Mouse (Mus musculus) midbrain, embryonic 16.5 days (tissue): ENCODE measurements around the gene Adh6b. TPM values are rescaled to one million over a fixed set of nuclear protein-coding genes. Genes with fewer than 3 reads are reported as not detected.
"Not testable (repeated sequence)": the region's sequence is repeated elsewhere in the genome, so short reads cannot be mapped to it uniquely, and the experiment has no call there.

Source experiments
- ATAC-seq: fragments of 200-750 bp; cut with Nextera tagmentation; 2 replicates; pipeline ENCODE4 v1.8.0; 2017; ENCODE audit warnings: moderate TSS enrichment
- H3K27ac ChIP-seq: fragments of 300-500 bp; sonication (generic); 2 replicates; pipeline ENCODE4 v1.5.1; 2014; ENCODE audit warnings: mild to moderate bottlenecking, low read length, mixed read lengths
- H3K27me3 ChIP-seq: fragments of 300-500 bp; sonication (generic); 2 replicates; pipeline ENCODE4 v1.6.1; 2014; ENCODE audit warnings: low read depth, low read length, mixed read lengths; ENCODE audit not compliant: control insufficient read depth, insufficient read depth
- H3K36me3 ChIP-seq: fragments of 300-500 bp; sonication (generic); 2 replicates; pipeline ENCODE4 v1.6.1; 2014; ENCODE audit warnings: mild to moderate bottlenecking, low read length, moderate library complexity, mixed read lengths; ENCODE audit not compliant: control insufficient read depth, insufficient read depth
- H3K4me1 ChIP-seq: fragments of 300-500 bp; sonication (generic); 2 replicates; pipeline ENCODE4 v1.6.1; 2014; ENCODE audit warnings: mild to moderate bottlenecking, low read length, mixed read lengths; ENCODE audit not compliant: control insufficient read depth, insufficient read depth
- H3K4me2 ChIP-seq: fragments of 300-500 bp; sonication (generic); 2 replicates; pipeline ENCODE4 v1.6.1; 2014; ENCODE audit warnings: mild to moderate bottlenecking, low read length, mixed read lengths
- H3K4me3 ChIP-seq: fragments of 300-500 bp; sonication (generic); 2 replicates; pipeline ENCODE4 v1.5.1; 2014; ENCODE audit warnings: low read depth, mild to moderate bottlenecking, low read length, moderate library complexity, mixed read lengths
- H3K9ac ChIP-seq: fragments of 300-500 bp; sonication (generic); 2 replicates; pipeline ENCODE4 v1.6.1; 2014; ENCODE audit warnings: low read depth, low read length, mixed read lengths
- H3K9me3 ChIP-seq: fragments of 300-500 bp; sonication (generic); replicated peaks from 2 replicates; pipeline ENCODE4 v1.6.1; 2014; ENCODE audit warnings: mild to moderate bottlenecking, low read length, mixed read lengths; ENCODE audit not compliant: control insufficient read depth, poor library complexity, severe bottlenecking
- WGBS: fragments of 180-500 bp; shearing (Covaris S2); extraction: QIAGEN DNeasy Blood & Tissue Kit; methylation state at CpG from one replicate; pipeline ENCODE4 v1.1.7; 2014; 5-methylcytosine and 5-hydroxymethylcytosine counted together
- polyA plus RNA-seq: library from polyadenylated mRNA; unstranded; fragments of >200 nt; fragmentation: Nextera tagmentation; extraction: Ambion mirVana; gene quantifications from 2 replicates; pipeline ENCODE4 v1.2.1, GENCODE M21; 2015

Adh6b gene
- polyA plus RNA-seq, 1 experiment from 2014 or later, result 0.14 TPM

DNA sequence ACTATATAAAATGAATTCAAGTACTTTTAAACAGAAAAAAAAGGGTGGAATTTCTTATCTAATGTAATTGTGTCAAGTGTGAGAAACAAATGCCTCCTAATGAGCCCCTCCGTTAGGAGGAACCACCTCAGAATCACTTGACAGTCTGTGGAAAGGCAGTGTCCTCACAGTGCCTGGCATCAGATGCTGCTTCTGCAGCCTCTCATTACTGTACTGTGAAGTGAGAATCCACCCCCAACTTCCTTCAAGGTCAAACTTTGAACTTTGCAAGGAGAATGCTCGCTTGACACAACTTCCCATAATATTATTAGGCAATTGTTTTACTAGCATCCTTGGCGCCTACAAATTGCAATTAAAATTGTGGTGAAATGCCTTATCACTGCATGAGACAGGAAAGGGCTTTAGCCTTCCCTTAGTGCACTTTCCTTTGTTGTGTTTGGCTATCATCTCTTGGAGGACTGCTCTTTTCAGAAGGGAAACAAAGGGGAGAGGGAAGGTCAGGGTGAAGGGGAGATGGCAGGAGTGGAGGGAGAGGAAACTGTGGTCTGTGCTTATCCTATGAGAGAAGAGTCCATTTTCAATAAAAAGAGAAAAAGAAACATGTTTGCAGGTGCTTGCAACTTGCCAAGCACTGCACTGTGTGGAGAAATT lies 5.3 kb upstream of the Adh6b start:
- H3K27me3 ChIP-seq, result no peaks in the 10 kb centered on the region
- no peak overlapping the region for H3K4me3 ChIP-seq
- no peak overlapping the region for H3K27ac ChIP-seq
- H3K4me2 ChIP-seq, result no peak overlapping the region
- no peaks in the 10 kb centered on the region for H3K36me3 ChIP-seq
- ATAC-seq, result no peak
- no peaks in the 10 kb centered on the region for H3K9me3 ChIP-seq
- H3K9ac ChIP-seq, result no peak overlapping the region
- 63% methylated on average over 3 of the region's 3 CpGs for WGBS
- H3K4me1 ChIP-seq, result no peaks in the 10 kb centered on the region

DNA sequence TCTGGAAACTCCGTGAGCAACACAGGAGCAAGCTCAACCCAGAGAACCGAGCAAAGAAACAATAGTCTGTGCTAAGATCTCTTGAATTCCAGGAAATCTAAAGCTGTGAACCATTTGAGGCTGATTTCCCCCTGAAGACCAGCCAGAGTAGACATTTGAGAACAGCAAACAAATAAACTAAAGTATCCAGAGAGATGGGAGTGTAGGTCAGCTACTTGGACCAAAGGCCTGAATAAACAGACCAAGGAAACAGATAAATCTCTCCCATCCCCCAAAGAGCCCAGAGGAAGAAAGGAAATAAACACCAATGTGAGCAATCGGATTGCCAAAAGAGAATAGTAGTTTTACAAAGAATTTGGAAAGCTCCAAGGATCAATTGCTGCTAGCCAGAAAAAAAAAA lies 5.5 kb downstream of the Adh6b start:
- 78% methylated on average over 3 of the region's 3 CpGs for WGBS
- Histone ChIP-seq H3K36me3 (no peaks in the 10 kb centered on the region), H3K4me1 (no peaks in the 10 kb centered on the region), H3K27ac (no peak overlapping the region), H3K9ac (no peak overlapping the region), H3K4me3 (no peak overlapping the region), H3K9me3 (no peaks in the 10 kb centered on the region), H3K4me2 (no peak overlapping the region), H3K27me3 (no peaks in the 10 kb centered on the region)
- ATAC-seq, result no peak

DNA sequence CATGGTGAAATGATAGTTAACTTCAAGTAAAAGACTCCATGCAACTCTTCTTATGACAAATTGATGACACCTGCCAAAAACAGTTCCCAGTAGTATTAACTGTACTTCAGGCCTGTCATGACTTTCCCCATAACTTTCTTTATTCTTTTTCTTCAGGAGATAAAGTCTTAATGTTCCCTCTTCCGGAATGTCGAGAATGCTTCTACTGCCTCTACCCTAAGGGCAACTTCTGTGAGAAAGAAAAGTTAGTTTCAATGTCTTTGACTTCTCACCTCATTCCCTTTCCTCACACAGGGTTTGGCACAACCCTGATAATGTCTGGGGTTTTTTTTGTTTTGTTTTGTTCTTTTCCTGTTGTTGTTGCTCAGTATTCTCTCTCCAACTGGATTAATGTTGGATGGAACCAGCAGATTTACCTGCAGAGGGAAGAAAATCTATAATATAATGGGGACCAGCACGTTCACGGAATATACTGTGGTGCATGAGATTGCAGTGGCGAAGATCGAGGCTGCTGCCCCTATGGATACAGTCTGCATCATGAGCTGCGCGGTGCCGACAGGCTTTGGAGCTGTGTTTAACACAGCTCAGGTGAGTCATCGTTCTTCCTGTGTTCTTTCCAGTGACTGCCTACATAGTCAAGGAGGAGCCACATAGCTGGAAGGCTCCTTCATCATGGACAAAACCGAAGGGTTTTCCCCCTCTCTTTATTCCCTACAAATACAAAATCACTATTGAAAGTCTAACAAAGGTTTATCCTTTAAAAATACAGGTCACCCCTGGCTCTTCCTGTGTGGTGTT lies 10.6 kb downstream of the Adh6b start:
- Histone ChIP-seq H3K27ac (no peak overlapping the region), H3K27me3 (no peaks in the 10 kb centered on the region), H3K4me1 (no peaks in the 10 kb centered on the region), H3K4me2 (no peak overlapping the region), H3K36me3 (no peaks in the 10 kb centered on the region), H3K4me3 (no peak overlapping the region), H3K9me3 (no peaks in the 10 kb centered on the region), H3K9ac (no peak overlapping the region)
- WGBS, result 93% methylated on average over 11 of the region's 11 CpGs
- no peak for ATAC-seq

DNA sequence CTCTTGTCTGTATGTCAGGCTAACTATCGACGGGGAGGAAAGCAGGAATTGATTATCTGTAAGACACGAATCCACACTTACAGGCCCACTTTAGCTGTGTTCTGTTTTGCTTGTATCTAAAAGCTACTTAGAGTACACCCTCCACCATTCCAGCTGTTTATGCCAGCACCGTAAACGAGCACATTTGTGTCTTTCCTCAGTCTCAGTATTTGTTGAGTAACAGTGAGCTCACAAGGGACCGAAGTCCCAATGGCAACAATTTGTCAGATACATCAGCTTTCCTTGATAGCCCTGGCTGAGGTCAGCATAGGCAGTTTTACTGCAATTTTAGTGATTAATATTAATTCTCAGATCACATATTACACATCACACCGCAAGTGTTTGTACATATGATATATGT lies 17.3 kb downstream of the Adh6b start:
- 91% methylated on average over 7 of the region's 7 CpGs for WGBS
- H3K9ac ChIP-seq, result no peak overlapping the region
- H3K27me3 ChIP-seq, result no peaks in the 10 kb centered on the region
- no peak overlapping the region for H3K4me2 ChIP-seq
- no peaks in the 10 kb centered on the region for H3K9me3 ChIP-seq
- no peak for ATAC-seq
- H3K4me3 ChIP-seq, result no peak overlapping the region
- H3K4me1 ChIP-seq, result no peaks in the 10 kb centered on the region
- no peaks in the 10 kb centered on the region for H3K36me3 ChIP-seq
- H3K27ac ChIP-seq, result no peak overlapping the region

DNA sequence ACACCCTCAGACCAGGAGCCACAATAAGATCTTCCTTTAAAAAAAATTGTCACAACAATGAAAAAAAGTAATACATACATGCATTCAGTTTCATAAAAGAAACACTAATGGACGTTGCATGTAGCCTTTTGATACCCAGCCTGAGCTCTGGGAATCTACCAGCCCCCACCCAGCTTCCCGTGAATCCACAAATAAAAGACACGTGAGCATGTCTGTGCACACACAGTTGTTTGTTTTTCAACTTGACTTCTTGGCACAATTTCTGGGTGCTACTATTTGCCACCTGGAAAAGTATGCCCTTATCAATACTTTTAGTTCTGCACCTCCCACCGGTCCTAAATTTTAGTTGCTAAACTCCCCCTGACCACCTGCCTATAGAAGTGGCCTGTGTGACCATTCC lies 19.1 kb downstream of the Adh6b start:
- H3K27ac ChIP-seq, result no peak overlapping the region
- H3K4me1 ChIP-seq, result no peaks in the 10 kb centered on the region
- 85% methylated on average over 4 of the region's 4 CpGs for WGBS
- ATAC-seq, result no peak
- no peaks in the 10 kb centered on the region for H3K36me3 ChIP-seq
- no peaks in the 10 kb centered on the region for H3K27me3 ChIP-seq
- no peak overlapping the region for H3K4me2 ChIP-seq
- H3K9ac ChIP-seq, result no peak overlapping the region
- H3K4me3 ChIP-seq, result no peak overlapping the region
- H3K9me3 ChIP-seq, result no peaks in the 10 kb centered on the region

DNA sequence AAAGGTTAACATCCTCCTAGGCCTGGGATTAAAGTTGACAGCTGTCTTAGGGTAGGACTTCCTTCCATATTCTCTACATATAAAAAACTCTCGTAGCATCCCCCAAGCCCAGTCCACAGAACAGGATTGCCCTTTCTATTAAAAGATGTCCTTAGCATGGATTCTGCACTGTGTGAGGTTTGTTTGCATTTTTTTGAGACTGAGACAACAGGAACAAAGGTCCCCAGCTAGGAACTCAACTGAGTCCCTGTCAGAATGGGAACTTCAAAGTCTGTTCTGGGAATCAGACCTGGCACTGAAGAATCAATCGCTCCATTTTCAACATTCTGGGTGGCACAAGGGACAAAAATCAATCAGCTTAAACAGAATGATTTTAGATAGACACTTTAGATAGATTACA lies 21.3 kb downstream of the Adh6b start:
- Histone ChIP-seq H3K27ac (no peak overlapping the region), H3K4me1 (no peaks in the 10 kb centered on the region), H3K36me3 (no peaks in the 10 kb centered on the region), H3K27me3 (no peaks in the 10 kb centered on the region), H3K4me3 (no peak overlapping the region), H3K4me2 (no peak overlapping the region), H3K9ac (no peak overlapping the region), H3K9me3 (no peaks in the 10 kb centered on the region)
- no peak for ATAC-seq
- WGBS, result 76% methylated on average over 2 of the region's 2 CpGs

DNA sequence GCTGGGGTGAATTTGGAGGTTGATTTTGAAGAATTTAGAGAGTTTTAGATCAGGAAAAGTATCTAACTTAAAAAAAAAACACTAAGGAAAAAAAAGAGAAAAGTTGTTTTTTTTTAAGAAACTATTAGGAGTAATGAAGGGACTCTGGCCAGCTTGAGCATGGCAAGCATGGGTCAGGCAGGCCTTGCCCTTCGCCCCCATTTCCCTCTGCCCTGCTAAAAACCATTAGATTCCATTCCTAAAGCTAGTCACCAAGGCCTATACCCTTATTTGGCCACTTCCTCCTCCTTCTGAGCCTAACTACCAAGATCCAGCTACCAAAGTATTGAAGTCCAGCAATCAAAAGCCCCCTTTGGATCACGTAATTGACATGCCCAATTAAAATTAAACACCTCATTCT lies 24.6 kb downstream of the Adh6b start:
- 90% methylated on average over 2 of the region's 2 CpGs for WGBS
- no peaks in the 10 kb centered on the region for H3K36me3 ChIP-seq
- no peak for ATAC-seq
- H3K9ac ChIP-seq, result no peak overlapping the region
- no peaks in the 10 kb centered on the region for H3K4me1 ChIP-seq
- no peaks in the 10 kb centered on the region for H3K27me3 ChIP-seq
- H3K9me3 ChIP-seq, result no peaks in the 10 kb centered on the region
- H3K4me2 ChIP-seq, result no peak overlapping the region
- H3K27ac ChIP-seq, result no peak overlapping the region
- H3K4me3 ChIP-seq, result no peak overlapping the region

DNA sequence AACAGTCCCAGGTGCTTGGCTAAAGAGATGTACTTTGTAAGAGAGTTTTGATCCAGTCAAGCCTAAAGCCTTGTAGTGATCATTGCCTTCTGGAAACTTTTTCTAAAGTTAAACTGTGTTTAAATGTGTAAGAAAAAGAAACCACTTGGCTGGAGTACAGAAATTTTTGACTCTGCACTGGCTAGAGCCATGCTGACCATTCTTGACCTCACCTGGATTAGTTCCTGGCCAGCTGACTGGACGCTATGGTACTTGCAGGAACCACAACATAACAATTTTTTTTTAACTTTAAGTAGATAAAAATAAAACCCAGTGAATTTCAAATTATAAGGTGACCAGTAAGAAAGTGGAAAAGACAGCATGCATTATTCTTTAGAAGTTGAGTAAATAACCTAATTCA lies 28.0 kb downstream of the Adh6b start:
- Histone ChIP-seq H3K4me1 (no peaks in the 10 kb centered on the region), H3K4me3 (no peak overlapping the region), H3K36me3 (no peaks in the 10 kb centered on the region), H3K4me2 (no peak overlapping the region), H3K9ac (no peak overlapping the region), H3K27me3 (no peaks in the 10 kb centered on the region), H3K9me3 (no peaks in the 10 kb centered on the region), H3K27ac (no peak overlapping the region)
- no peak for ATAC-seq
- 93% methylated on average over 1 of the region's 1 CpGs for WGBS

DNA sequence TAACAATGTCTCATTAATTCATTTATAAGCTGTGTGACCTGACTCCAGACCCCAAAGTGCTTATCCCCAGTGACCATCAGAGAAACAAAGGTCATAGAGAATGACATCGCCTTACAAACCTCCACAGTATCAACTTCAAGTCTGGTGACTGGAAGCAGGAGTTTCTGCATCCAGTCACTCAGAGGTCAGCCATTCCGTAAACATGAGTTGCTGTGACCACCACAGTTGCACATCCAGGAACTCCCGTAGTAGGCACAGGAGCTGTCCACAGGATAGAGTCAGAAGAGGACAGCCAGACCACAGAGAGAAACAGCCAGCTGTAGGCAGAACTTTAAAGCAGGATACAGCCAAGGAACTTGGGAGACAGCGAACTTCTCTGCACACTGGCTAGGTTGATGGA lies 28.7 kb downstream of the Adh6b start:
- not testable (repeated sequence) for ATAC-seq, H3K4me2 ChIP-seq, H3K36me3 ChIP-seq, H3K4me3 ChIP-seq, H3K27ac ChIP-seq, H3K4me1 ChIP-seq, H3K9ac ChIP-seq, H3K9me3 ChIP-seq, H3K27me3 ChIP-seq
- 79% methylated on average over 4 of the region's 4 CpGs for WGBS
